In the genomic region with DNA sequence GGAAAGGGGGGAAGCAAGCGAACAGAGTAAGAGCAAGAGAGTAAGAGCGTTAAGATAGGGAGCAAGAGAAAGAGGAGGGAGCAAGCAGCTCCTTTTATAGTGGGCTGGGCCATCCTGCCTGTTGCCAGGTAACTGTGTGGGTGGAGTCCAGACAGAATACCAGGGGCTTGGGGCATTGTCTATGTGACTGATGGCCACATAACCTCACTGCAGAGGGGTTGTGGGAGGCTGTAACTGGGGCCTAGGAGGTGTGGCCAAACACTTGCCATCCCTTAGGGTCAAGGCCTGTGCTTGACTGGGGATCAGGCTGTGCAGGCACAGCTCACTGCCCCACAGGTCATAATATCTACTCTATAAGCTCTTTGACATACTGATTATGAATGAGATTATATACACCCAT, we compare ENCODE assay signal across 24 mouse cellular contexts.
DNase-seq lines count a peak whose midpoint lies in the region; ATAC-seq and TF ChIP-seq lines count a peak whose summit lies in the region.
"Had no signal": no experiment of that assay in that cellular context is flagged by ENCODE, and none has a peak within 500 bp of the region (broad histone marks: within the 10 kb centered on the region; RNA-seq: fewer than 3 reads in every experiment).

No protein-coding gene starts in this region.

- no peak overlapping the region for H3K9ac ChIP-seq in hindbrain, postnatal 0 days (replicated peaks; ENCODE audit: low read length)
- H3K9ac ChIP-seq in midbrain, embryonic 15.5 days = no peak overlapping the region
- no peak overlapping the region for H3K9ac ChIP-seq in intestine, embryonic 16.5 days (ENCODE audit: low read depth, low read length)
- H3K9ac ChIP-seq: forebrain, embryonic 12.5 days; heart, embryonic 15.5 days; liver, postnatal 0 days had no signal

- no peak for TF ChIP-seq CTCF in hindbrain, postnatal 0 days (IDR thresholded peaks at IDR 0.05; ENCODE audit: low read depth)

- peak; percentile 44 for DNase-seq in hindbrain, embryonic 10.5 days (ENCODE audit: low spot score)
- DNase-seq in hindbrain, postnatal 0 days (ENCODE audit: low spot score) = no peak
- DNase-seq in midbrain, embryonic 10.5 days (ENCODE audit: low spot score) = peak; percentile 18
- peak; percentile 61 for DNase-seq in ES-CJ7 (ENCODE audit: low read depth, low spot score)
- DNase-seq in embryo, embryonic 11 days = peak; percentile 38
- DNase-seq in cerebellum, adult 8-10 months = no peak
- DNase-seq: adrenal gland, postnatal 10 days; B cell, adult 2 months; cerebellum, postnatal 10 days; gastrocnemius, postnatal 10 days; heart, adult 18-20 months; kidney, adult 11 months; kidney, postnatal 36 days; layer of hippocampus, adult 9-11 months; liver, postnatal 0 days; lung, postnatal 10 days had no signal

- H3K4me3 ChIP-seq in hindbrain, embryonic 10.5 days = no peak overlapping the region
- no peak overlapping the region for H3K4me3 ChIP-seq in hindbrain, postnatal 0 days (ENCODE audit: low read length)
- H3K4me3 ChIP-seq in midbrain, embryonic 10.5 days = no peak overlapping the region
- H3K4me3 ChIP-seq in midbrain, embryonic 15.5 days = no peak overlapping the region
- no peak overlapping the region for H3K4me3 ChIP-seq in intestine, embryonic 16.5 days (ENCODE audit: low read length)
- H3K4me3 ChIP-seq: forebrain, embryonic 12.5 days; heart, embryonic 15.5 days; left cerebral cortex, adult 2 months; limb, embryonic 10.5 days had no signal

- no peaks in the 10 kb centered on the region for H3K36me3 ChIP-seq in hindbrain, embryonic 10.5 days
- no peaks in the 10 kb centered on the region for H3K36me3 ChIP-seq in hindbrain, postnatal 0 days (ENCODE audit: insufficient read depth, low read length)
- no peaks in the 10 kb centered on the region for H3K36me3 ChIP-seq in midbrain, embryonic 10.5 days
- H3K36me3 ChIP-seq in midbrain, embryonic 15.5 days (replicated peaks) = no peaks in the 10 kb centered on the region
- H3K36me3 ChIP-seq in intestine, embryonic 16.5 days (ENCODE audit: control insufficient read depth, insufficient read depth, low read length) = no peaks in the 10 kb centered on the region
- H3K36me3 ChIP-seq: forebrain, embryonic 12.5 days; heart, embryonic 15.5 days; limb, embryonic 10.5 days had no signal

- ATAC-seq in hindbrain, postnatal 0 days = no peak
- no peak for ATAC-seq in midbrain, embryonic 15.5 days (replicated peaks)
- no peak for ATAC-seq in intestine, embryonic 16.5 days
- ATAC-seq: activated CD4-positive, CD25-positive, alpha-beta regulatory T cell, adult 4 months; liver, postnatal 0 days had no signal

- H3K4me2 ChIP-seq in hindbrain, postnatal 0 days (ENCODE audit: low read depth, low read length) = no peak overlapping the region
- H3K4me2 ChIP-seq in midbrain, embryonic 15.5 days = no peak overlapping the region
- no peak overlapping the region for H3K4me2 ChIP-seq in intestine, embryonic 16.5 days (ENCODE audit: low read depth, low read length)
- H3K4me2 ChIP-seq: forebrain, embryonic 12.5 days; heart, embryonic 15.5 days had no signal

- H3K4me1 ChIP-seq in hindbrain, embryonic 10.5 days (replicated peaks) = peaks cover 24% of the 10 kb centered on the region
- H3K4me1 ChIP-seq in hindbrain, postnatal 0 days (ENCODE audit: insufficient read depth, low read length) = no peaks in the 10 kb centered on the region
- H3K4me1 ChIP-seq in midbrain, embryonic 10.5 days = peaks cover 19% of the 10 kb centered on the region
- H3K4me1 ChIP-seq in midbrain, embryonic 15.5 days = no peaks in the 10 kb centered on the region
- no peaks in the 10 kb centered on the region for H3K4me1 ChIP-seq in intestine, embryonic 16.5 days (ENCODE audit: control insufficient read depth, insufficient read depth, low read length)

- H3K9me3 ChIP-seq in hindbrain, embryonic 10.5 days = no peaks in the 10 kb centered on the region
- H3K9me3 ChIP-seq in hindbrain, postnatal 0 days (ENCODE audit: low read length) = no peaks in the 10 kb centered on the region
- H3K9me3 ChIP-seq in midbrain, embryonic 10.5 days (replicated peaks) = no peaks in the 10 kb centered on the region
- no peaks in the 10 kb centered on the region for H3K9me3 ChIP-seq in midbrain, embryonic 15.5 days
- H3K9me3 ChIP-seq in intestine, embryonic 16.5 days (ENCODE audit: control insufficient read depth, low read length) = no peaks in the 10 kb centered on the region
- H3K9me3 ChIP-seq: forebrain, embryonic 12.5 days; heart, embryonic 15.5 days; limb, embryonic 10.5 days had no signal

- no peak overlapping the region for H3K27ac ChIP-seq in hindbrain, embryonic 10.5 days
- no peak overlapping the region for H3K27ac ChIP-seq in hindbrain, postnatal 0 days
- H3K27ac ChIP-seq in midbrain, embryonic 10.5 days (replicated peaks) = no peak overlapping the region
- H3K27ac ChIP-seq in midbrain, embryonic 15.5 days = no peak overlapping the region
- no peak overlapping the region for H3K27ac ChIP-seq in intestine, embryonic 16.5 days (ENCODE audit: low read length)
- H3K27ac ChIP-seq: forebrain, embryonic 12.5 days; heart, embryonic 15.5 days; left cerebral cortex, adult 2 months; limb, embryonic 10.5 days; stomach, postnatal 0 days had no signal

- 41% methylated on average over 2 of the region's 2 CpGs for WGBS in hindbrain, embryonic 10.5 days
- WGBS in hindbrain, postnatal 0 days = 34% methylated on average over 2 of the region's 2 CpGs
- 35% methylated on average over 2 of the region's 2 CpGs for WGBS in midbrain, embryonic 10.5 days
- 27% methylated on average over 2 of the region's 2 CpGs for WGBS in midbrain, embryonic 15.5 days
- 30% methylated on average over 2 of the region's 2 CpGs for WGBS in intestine, embryonic 16.5 days

- H3K27me3 ChIP-seq in hindbrain, embryonic 10.5 days (ENCODE audit: insufficient read depth, poor library complexity, severe bottlenecking) = peaks cover 5% of the 10 kb centered on the region; the same call in 1 of the 2 replicates
- no peaks in the 10 kb centered on the region for H3K27me3 ChIP-seq in hindbrain, postnatal 0 days (ENCODE audit: insufficient read depth, low read length)
- no peaks in the 10 kb centered on the region for H3K27me3 ChIP-seq in midbrain, embryonic 10.5 days (ENCODE audit: low read depth, poor library complexity, severe bottlenecking)
- no peaks in the 10 kb centered on the region for H3K27me3 ChIP-seq in midbrain, embryonic 15.5 days (replicated peaks)
- H3K27me3 ChIP-seq in intestine, embryonic 16.5 days (replicated peaks; ENCODE audit: control insufficient read depth, insufficient read depth, low read length) = no peaks in the 10 kb centered on the region
- H3K27me3 ChIP-seq: forebrain, embryonic 12.5 days; heart, embryonic 15.5 days had no signal

Comparison
In these comparisons a context has a peak if more than half of its experiments do, and no peak if none do; other contexts are left out.
1. DNase-seq: peak in hindbrain, embryonic 10.5 days (single experiment), midbrain, embryonic 10.5 days (single experiment), ES-CJ7 (single experiment) and embryo, embryonic 11 days (single experiment); none in hindbrain, postnatal 0 days (single experiment) and cerebellum, adult 8-10 months (single experiment).